Mouse (Mus musculus) cerebellum, adult 11 months (tissue): ENCODE measurements around the gene Tmprss7.

ENCODE experiments used
- DNase-seq: peaks from one replicate; pipeline ENCODE4 v3.0.0; 2022

Tmprss7 gene

GRCm38 (mm10) chr16:45624791-45625190 is 68.7 kb downstream of the Tmprss7 start:
- DNase-seq = no peak

GRCm38 (mm10) chr16:45623230-45623629 is 70.2 kb downstream of the Tmprss7 start:
- DNase-seq = no peak

- no peak for DNase-seq
Observed at GRCm38 (mm10) chr16:45619751-45620375, 73.6 kb downstream of the Tmprss7 start.

GRCm38 (mm10) chr16:45615944-45616343 is 77.5 kb downstream of the Tmprss7 start:
- no peak for DNase-seq

- no peak for DNase-seq
Observed at GRCm38 (mm10) chr16:45613247-45613646, 80.2 kb downstream of the Tmprss7 start.

GRCm38 (mm10) chr16:45610267-45610666 is 83.2 kb downstream of the Tmprss7 start, which contains the start of gene Gcsam:
Gcsam (plus strand) TSS chr16:45610380.
- DNase-seq = no peak

- DNase-seq = no peak
Observed at GRCm38 (mm10) chr16:45609300-45609699, 84.2 kb downstream of the Tmprss7 start.

- DNase-seq = no peak
Observed at GRCm38 (mm10) chr16:45608481-45608954, 84.9 kb downstream of the Tmprss7 start.
